Mouse (Mus musculus): ENCODE results near the gene Mov10l1. TPM values are rescaled to one million over a fixed set of nuclear protein-coding genes. Genes with fewer than 3 reads are reported as not detected.
A peak's percentile ranks its signal among the peaks of the same experiment; 100 is the strongest.

The Mov10l1 gene
- polyA plus RNA-seq, 1 experiment from 2014 or later = not detected

DNA sequence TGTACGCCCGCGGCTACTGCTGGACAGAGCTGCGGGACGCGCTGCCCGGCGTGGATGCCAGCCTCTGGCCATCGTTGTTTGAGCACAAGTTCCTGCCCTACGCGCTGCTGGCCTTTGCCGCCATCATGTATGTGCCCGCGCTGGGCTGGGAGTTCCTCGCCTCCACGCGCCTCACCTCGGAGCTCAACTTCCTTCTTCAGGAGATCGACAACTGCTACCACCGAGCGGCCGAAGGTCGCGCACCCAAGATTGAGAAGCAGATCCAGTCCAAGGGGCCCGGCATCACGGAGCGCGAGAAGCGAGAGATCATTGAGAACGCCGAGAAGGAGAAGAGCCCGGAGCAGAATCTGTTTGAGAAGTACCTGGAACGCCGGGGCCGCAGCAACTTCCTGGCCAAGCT, 84.9 kb downstream of the Mov10l1 start:
- no peaks in the 10 kb centered on the region for H3K9me3 ChIP-seq
- peaks cover 81% of the 10 kb centered on the region for H3K27me3 ChIP-seq (ENCODE audit: insufficient read depth, poor library complexity, severe bottlenecking)
- peaks cover 14% of the 10 kb centered on the region for H3K4me1 ChIP-seq (replicated peaks)
- WGBS = 33% methylated on average over 35 of the region's 35 CpGs
- no peaks in the 10 kb centered on the region for H3K36me3 ChIP-seq
- no peak overlapping the region for H3K27ac ChIP-seq
- H3K4me3 ChIP-seq = peak overlapping the region; percentile 23
- DNase-seq (ENCODE audit: low spot score) = peak; percentile 10

DNA sequence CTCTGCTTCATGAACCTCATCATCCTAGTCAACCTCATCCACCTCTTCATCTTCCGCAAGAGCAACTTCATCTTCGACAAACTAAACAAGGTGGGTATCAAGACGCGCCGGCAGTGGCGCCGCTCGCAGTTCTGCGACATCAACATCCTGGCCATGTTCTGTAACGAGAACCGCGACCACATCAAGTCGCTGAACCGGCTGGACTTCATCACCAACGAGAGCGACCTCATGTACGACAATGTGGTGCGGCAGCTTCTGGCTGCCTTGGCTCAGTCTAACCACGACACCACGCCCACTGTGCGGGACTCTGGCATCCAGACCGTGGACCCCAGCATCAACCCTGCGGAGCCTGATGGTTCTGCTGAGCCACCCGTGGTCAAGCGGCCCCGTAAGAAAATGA, 85.5 kb downstream of the Mov10l1 start:
- Histone ChIP-seq H3K4me3 (peak overlapping the region; percentile 23; the same call in 1 of the 2 replicates), H3K27me3 (ENCODE audit: insufficient read depth, poor library complexity, severe bottlenecking) (peaks cover 78% of the 10 kb centered on the region), H3K36me3 (no peaks in the 10 kb centered on the region), H3K4me1 (replicated peaks) (peaks cover 14% of the 10 kb centered on the region), H3K27ac (no peak overlapping the region), H3K9me3 (no peaks in the 10 kb centered on the region)
- no peak for DNase-seq (ENCODE audit: low spot score)
- WGBS = 32% methylated on average over 26 of the region's 26 CpGs

DNA sequence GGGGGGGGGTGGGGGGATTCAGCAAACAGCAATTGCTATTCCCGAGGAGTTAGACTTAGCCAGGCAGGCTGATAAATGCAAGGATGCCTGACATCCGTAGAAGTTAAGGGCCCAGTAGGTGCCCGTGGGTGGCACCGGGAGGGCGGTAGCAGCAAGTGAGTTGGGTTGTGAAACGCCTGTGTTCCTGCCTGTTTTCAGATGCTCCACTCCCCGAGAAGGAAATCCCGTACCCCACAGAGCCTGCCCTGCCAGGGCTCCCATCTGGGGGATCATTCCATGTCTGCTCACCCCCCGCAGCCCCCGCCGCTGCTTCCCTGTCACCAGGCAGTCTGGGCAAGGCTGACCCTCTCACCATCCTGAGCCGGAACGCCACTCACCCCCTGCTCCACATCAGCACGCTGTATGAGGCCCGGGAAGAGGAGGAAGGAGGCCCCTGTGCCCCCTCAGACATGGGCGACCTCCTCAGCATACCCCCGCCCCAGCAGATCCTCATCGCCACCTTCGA, 86.7 kb downstream of the Mov10l1 start:
- DNase-seq (ENCODE audit: low spot score) = no peak
- Histone ChIP-seq H3K4me3 (no peak overlapping the region), H3K27me3 (ENCODE audit: insufficient read depth, poor library complexity, severe bottlenecking) (peaks cover 71% of the 10 kb centered on the region), H3K36me3 (no peaks in the 10 kb centered on the region), H3K27ac (no peak overlapping the region), H3K4me1 (replicated peaks) (peaks cover 22% of the 10 kb centered on the region), H3K9me3 (no peaks in the 10 kb centered on the region)
- WGBS = 79% methylated on average over 19 of the region's 19 CpGs

DNA sequence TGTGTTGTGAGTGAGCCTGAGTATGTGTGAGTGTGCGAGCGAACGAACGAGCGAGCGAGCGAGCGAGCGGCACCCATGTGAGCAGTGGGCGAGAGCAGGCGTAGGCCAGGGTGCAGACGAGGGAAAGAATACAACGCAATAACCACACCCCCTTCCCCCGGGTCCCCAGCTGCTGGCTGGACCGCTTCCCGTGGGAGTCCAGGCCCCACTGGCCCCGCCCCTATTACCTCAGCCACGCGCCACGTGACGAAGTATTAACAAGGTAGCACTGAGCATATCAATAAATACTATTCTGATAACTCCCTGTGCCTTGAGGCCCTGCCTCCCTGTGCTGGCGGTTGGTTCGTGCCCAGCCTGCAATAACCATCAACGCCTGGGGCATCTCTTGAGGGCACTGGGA, 87.9 kb downstream of the Mov10l1 start:
- Histone ChIP-seq H3K4me3 (no peak overlapping the region), H3K27me3 (ENCODE audit: insufficient read depth, poor library complexity, severe bottlenecking) (peaks cover 60% of the 10 kb centered on the region), H3K9me3 (no peaks in the 10 kb centered on the region), H3K27ac (no peak overlapping the region), H3K4me1 (replicated peaks) (peaks cover 34% of the 10 kb centered on the region), H3K36me3 (no peaks in the 10 kb centered on the region)
- DNase-seq (ENCODE audit: low spot score) = no peak
- 79% methylated on average over 24 of the region's 24 CpGs for WGBS

DNA sequence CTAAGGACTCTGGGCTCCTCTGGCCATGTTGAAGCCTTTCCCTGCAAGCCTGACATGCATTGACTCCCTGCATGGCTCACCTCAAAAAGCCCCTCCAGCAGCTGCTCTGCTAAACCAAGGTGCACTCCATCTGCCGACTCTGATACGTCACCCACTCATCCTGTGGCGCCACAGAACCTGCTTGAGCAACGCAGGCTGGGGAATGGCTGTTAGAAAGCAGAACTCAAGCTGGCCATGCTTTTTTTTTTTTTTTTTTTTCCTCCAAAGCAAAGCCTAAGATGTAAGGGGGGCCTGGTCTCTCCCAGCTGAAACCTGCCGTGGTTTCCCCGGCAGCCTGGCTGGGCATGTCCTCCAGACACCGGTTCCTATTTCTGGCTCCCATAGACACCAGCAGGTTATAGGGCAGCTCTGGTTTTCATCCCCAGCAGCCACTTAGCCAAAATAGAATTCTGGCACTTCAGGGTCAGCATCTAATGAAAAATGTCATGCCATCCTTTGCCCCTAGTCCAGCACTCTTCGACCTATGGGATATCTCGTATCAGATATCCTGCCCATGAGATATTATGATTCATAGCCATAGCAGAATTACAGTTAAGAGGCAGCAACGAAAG, 91.4 kb downstream of the Mov10l1 start:
- H3K9me3 ChIP-seq = no peaks in the 10 kb centered on the region
- peaks cover 25% of the 10 kb centered on the region for H3K27me3 ChIP-seq (ENCODE audit: insufficient read depth, poor library complexity, severe bottlenecking)
- no peak overlapping the region; the same call in 1 of the 2 replicates for H3K4me3 ChIP-seq
- peaks cover 54% of the 10 kb centered on the region for H3K4me1 ChIP-seq (replicated peaks)
- DNase-seq (ENCODE audit: low spot score) = no peak
- WGBS = 87% methylated on average over 10 of the region's 10 CpGs
- H3K27ac ChIP-seq = peak overlapping the region; percentile 96
- peaks cover 6% of the 10 kb centered on the region; the same call in 1 of the 2 replicates for H3K36me3 ChIP-seq

DNA sequence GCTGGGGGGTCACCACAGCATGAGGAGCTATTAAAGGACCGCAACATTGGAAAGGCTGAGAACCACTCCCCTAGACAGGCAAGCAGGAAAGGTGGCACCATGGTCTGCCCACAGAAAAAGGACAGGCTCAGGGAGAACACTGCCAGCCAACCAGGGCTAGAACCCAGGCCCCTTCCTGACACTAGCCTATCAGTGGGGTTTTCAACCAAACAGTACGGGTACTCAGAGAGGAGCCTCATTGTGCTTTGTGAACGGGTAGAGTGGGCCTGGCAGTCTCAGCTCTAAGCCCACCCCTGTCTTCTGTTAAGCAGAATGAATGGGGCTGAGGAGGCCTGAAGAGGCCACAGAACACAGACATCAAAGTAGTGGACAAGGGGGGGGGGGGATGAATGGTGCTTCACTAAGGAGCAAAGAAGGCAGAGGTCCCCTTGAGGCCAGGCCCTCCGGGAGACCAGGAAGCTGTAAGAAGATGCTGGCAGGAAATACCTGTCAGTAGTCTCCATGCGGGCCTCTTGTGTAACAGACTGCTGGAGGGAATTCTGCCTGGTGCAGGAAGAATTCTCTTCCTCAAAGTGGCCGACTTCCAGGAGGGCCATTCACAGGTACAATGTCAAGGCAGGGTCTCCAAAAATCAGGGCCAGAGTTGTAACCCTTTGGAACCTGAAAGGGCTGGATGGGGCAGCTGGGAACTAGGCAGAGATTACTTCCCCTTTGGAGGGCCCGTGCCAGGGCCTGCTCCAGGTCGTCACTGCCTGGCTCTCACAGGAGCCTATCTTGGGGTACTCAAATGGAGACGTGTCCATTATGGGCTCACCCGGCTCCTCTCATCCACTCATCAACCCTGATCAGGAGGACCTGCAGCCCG, 92.1 kb downstream of the Mov10l1 start, which contains the start of gene Trabd:
TSS of gene Trabd (plus strand) at position 512 of the 865 bp plus-strand sequence.
- WGBS = 32% methylated on average over 11 of the region's 11 CpGs
- peak; percentile 22 for DNase-seq (ENCODE audit: low spot score)
- Histone ChIP-seq H3K27me3 (ENCODE audit: insufficient read depth, poor library complexity, severe bottlenecking) (peaks cover 18% of the 10 kb centered on the region), H3K36me3 (peaks cover 13% of the 10 kb centered on the region; the same call in 1 of the 2 replicates), H3K4me1 (replicated peaks) (peaks cover 51% of the 10 kb centered on the region), H3K4me3 (peak within 1 kb of the TSS; percentile 90), H3K27ac (peak within 1 kb of the TSS; percentile 96), H3K9me3 (no peaks in the 10 kb centered on the region)

DNA sequence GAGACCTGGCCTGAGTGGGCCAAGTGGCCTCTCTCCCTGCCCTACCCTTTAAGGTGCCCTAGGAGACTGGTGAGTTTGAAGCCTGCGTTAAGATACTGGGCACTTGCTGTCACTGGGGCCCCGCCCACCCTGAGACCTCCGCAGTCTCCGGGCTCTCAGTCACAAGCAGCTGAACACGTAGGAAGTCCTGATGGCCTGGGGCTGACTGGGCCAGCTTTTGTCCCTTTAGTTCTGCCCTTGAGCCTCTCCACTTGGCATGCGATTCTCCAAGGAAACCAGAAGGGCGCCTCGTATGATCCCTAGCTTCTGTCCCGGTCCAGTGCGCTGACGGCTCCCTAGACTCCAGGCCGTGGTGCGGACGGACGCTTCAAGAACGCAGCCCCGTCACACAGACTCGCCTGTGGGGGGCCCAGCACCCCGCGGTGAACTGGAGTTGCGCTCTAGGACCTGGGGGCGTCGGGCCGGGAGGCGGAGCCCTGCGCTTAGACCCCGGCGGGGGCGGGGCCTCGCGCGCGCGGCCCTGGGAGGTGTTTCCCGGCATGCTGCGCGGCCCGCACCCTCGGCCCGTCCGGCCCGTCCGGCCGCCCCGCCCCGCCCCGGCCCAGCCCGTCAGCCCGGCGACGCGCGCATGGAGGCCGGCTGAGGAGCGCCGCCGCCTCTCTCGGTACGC, 92.9 kb downstream of the Mov10l1 start:
- no peaks in the 10 kb centered on the region for H3K9me3 ChIP-seq
- peaks cover 10% of the 10 kb centered on the region for H3K27me3 ChIP-seq (ENCODE audit: insufficient read depth, poor library complexity, severe bottlenecking)
- H3K36me3 ChIP-seq = peaks cover 18% of the 10 kb centered on the region; the same call in 1 of the 2 replicates
- H3K4me3 ChIP-seq = peak overlapping the region; percentile 90
- peak overlapping the region; percentile 96 for H3K27ac ChIP-seq
- peak; percentile 91 for DNase-seq (ENCODE audit: low spot score)
- peaks cover 51% of the 10 kb centered on the region for H3K4me1 ChIP-seq (replicated peaks)
- under 1% methylated on average over 57 of the region's 59 CpGs for WGBS

DNA sequence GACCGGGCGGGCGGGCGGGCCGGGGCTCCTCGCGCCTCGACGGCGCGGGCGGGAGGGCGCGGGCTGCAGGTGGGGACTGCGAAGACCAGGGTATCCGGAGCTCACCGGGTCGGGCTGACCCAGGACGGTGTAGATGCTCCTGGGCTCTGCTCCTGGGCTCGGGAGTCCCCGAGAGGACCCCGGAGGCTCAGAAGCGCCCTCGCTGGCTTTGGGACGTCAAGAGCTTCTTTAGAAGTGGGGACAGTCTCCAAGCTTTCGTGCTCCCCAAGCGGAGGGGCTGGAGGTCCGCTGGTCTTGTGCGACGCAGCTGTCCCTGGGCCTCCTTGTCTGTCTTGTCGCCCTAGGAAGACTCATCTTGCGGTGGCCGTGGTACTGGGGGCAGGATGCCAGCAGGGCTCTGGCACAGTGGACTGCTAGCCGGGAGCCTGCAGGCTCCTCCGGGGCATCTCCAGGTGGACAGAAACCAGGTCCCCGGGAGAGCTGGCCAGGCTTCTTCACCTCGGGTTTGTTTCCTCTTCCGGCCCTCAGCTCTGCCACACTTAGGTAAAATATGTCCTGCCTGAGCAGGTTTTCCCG, 93.5 kb downstream of the Mov10l1 start:
- peak; percentile 60 for DNase-seq (ENCODE audit: low spot score)
- peaks cover 8% of the 10 kb centered on the region for H3K27me3 ChIP-seq (ENCODE audit: insufficient read depth, poor library complexity, severe bottlenecking)
- no peaks in the 10 kb centered on the region for H3K9me3 ChIP-seq
- peaks cover 24% of the 10 kb centered on the region for H3K36me3 ChIP-seq
- peak overlapping the region; percentile 90 for H3K4me3 ChIP-seq
- H3K27ac ChIP-seq = peak overlapping the region; percentile 96
- H3K4me1 ChIP-seq (replicated peaks) = peaks cover 51% of the 10 kb centered on the region
- WGBS = under 1% methylated on average over 37 of the region's 39 CpGs

DNA sequence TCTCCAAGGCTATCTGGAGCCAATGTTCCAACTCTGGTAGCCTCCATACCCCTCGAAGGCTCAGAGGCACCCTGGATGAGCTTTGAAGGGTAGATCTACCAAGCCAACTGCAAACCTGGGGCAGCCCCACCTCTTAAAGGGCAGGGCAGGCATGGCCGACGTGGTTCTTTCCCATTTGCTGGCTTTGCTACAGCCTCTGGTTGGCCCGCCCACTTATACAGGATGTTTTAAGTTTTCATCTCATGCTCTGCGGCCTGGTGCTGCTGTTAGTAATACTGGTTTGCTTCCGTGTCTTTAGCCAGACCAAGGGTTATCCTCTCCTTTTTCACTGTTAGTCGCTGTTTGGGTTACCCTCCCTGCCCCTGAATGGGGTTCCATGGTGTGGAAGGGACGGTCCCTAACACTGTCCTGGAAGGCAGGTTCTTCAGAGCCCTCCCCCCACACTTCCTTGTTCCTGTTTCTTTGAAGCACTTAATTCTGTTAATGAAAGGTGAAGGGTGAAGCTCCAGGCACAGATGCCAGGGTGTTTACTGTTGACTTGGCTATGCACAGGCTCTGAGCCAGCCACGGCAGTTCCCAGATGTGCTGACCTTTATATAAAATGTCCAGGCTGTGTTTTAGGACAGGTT, 95.6 kb downstream of the Mov10l1 start:
- Histone ChIP-seq H3K9me3 (no peaks in the 10 kb centered on the region), H3K36me3 (peaks cover 45% of the 10 kb centered on the region), H3K4me1 (replicated peaks) (peaks cover 51% of the 10 kb centered on the region), H3K4me3 (peak overlapping the region; percentile 90; the same call in 1 of the 2 replicates), H3K27ac (0 out of 2 replicates have a peak overlapping the region, but pooled peaks have one; percentile 1), H3K27me3 (ENCODE audit: insufficient read depth, poor library complexity, severe bottlenecking) (peaks cover 3% of the 10 kb centered on the region; the same call in 1 of the 2 replicates)
- WGBS = 75% methylated on average over 9 of the region's 9 CpGs
- no peak for DNase-seq (ENCODE audit: low spot score)

DNA sequence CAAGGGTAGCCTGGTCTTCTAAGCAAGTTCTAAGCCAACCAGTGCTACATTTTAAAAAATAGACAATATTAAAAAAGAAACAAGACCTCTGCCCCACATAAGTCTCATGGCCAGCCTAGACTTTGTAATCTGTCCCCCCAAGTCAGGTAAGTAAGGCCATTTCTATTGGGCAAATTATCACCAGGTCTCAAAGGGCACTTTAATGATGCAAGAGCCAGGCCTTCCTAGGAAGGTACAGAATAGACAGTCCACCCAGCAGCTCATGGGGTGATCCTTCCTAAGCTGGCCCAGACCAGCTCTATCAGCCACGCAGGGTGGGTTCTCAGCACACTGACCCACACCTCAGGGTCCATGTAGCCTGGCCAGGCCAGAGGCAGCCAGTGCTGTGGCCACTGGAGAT, 101.2 kb downstream of the Mov10l1 start:
- DNase-seq (ENCODE audit: low spot score) = no peak
- H3K27ac ChIP-seq = no peak overlapping the region
- H3K9me3 ChIP-seq = no peaks in the 10 kb centered on the region
- peaks cover 81% of the 10 kb centered on the region for H3K36me3 ChIP-seq
- H3K27me3 ChIP-seq (ENCODE audit: insufficient read depth, poor library complexity, severe bottlenecking) = no peaks in the 10 kb centered on the region
- H3K4me3 ChIP-seq = no peak overlapping the region
- WGBS = 94% methylated on average over 1 of the region's 1 CpGs
- peaks cover 9% of the 10 kb centered on the region for H3K4me1 ChIP-seq (replicated peaks)

DNA sequence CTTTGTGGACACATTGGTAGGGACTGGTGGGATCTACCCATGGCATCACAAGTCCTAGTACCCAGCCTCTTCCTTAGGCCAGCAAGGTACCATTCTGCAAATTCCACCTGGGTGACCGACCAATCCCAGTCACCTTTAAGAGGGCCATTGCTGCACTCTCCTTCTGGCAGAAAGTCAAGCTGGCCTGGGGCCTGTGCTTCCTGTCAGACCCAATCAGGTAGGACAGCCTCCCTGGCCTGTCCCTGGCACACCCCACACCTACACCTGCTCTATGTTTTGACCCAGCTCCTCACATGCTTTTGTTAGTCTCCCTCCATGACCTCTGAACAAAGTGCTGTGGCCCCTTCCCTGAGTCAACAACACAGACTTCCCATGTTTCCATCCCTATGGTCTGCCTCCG, 102.1 kb downstream of the Mov10l1 start:
- Histone ChIP-seq H3K9me3 (no peaks in the 10 kb centered on the region), H3K27ac (no peak overlapping the region), H3K4me1 (replicated peaks) (peaks cover 16% of the 10 kb centered on the region), H3K4me3 (no peak overlapping the region), H3K36me3 (peaks cover 72% of the 10 kb centered on the region), H3K27me3 (ENCODE audit: insufficient read depth, poor library complexity, severe bottlenecking) (no peaks in the 10 kb centered on the region)
- 97% methylated on average over 2 of the region's 2 CpGs for WGBS
- DNase-seq (ENCODE audit: low spot score) = no peak

Data from hindbrain, embryonic 10.5 days (tissue).